ENCODE assay signal across 9 mouse cellular contexts in the genomic region with DNA sequence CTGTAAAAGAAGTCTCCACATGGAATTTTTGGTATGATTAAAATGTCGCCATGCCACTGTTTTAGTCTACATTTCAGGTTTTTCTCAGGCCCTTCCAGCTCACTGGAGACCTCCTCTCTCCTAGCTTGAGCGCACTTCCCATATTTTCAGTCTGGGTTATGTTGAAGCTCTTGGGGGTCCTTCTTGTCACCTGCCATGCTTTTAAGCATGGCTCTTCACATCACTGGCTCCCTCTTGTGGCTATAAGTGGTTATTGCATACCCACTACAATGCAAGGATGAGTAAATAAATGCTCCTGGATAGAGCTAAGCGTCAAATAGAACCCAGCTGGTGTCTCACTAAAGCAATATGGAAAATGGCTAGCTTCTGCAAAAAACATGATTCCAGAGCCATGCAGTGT.
DNase-seq lines count a peak whose midpoint lies in the region; ATAC-seq and TF ChIP-seq lines count a peak whose summit lies in the region.
"Had no signal": no experiment of that assay in that cellular context is flagged by ENCODE, and none has a peak within 500 bp of the region (broad histone marks: within the 10 kb centered on the region; RNA-seq: fewer than 3 reads in every experiment).

No protein-coding gene starts in this region.

- no peak overlapping the region for H3K4me3 ChIP-seq in kidney, adult 2 months (ENCODE audit: insufficient read depth, low read depth, low read length)
- H3K4me3 ChIP-seq in kidney, embryonic 16.5 days (ENCODE audit: low read length): no peak overlapping the region
- no peak overlapping the region for H3K4me3 ChIP-seq in hindbrain, embryonic 16.5 days (ENCODE audit: low read length)
- H3K4me3 ChIP-seq in midbrain, embryonic 12.5 days: no peak overlapping the region

- TF ChIP-seq CTCF in kidney, adult 2 months (conservative IDR thresholded peaks at IDR 0.05; ENCODE audit: insufficient read depth, insufficient read length, low read depth, low read length): peak; percentile 46

- no peaks in the 10 kb centered on the region; the same call in 1 of the 2 replicates for H3K4me1 ChIP-seq in kidney, adult 2 months (ENCODE audit: control insufficient read depth, insufficient read depth, low read length)
- peaks cover 11% of the 10 kb centered on the region; the same call in 1 of the 2 replicates for H3K4me1 ChIP-seq in kidney, embryonic 16.5 days (ENCODE audit: insufficient read depth, low read length)
- H3K4me1 ChIP-seq in hindbrain, embryonic 16.5 days (ENCODE audit: control insufficient read depth, insufficient read depth, low read depth, low read length): no peaks in the 10 kb centered on the region
- H3K4me1 ChIP-seq in midbrain, embryonic 12.5 days: no peaks in the 10 kb centered on the region

- no peak overlapping the region for H3K27ac ChIP-seq in kidney, adult 2 months (ENCODE audit: insufficient read depth, low read depth, low read length)
- H3K27ac ChIP-seq in kidney, embryonic 16.5 days (ENCODE audit: low read length): no peak overlapping the region
- H3K27ac ChIP-seq in hindbrain, embryonic 16.5 days (ENCODE audit: low read depth, low read length): no peak overlapping the region
- no peak overlapping the region for H3K27ac ChIP-seq in midbrain, embryonic 12.5 days (replicated peaks)
- H3K27ac ChIP-seq: limb, embryonic 12.5 days had no signal

- H3K27me3 ChIP-seq in kidney, adult 2 months (replicated peaks; ENCODE audit: control insufficient read depth, insufficient read depth, low read length): no peaks in the 10 kb centered on the region
- no peaks in the 10 kb centered on the region for H3K27me3 ChIP-seq in kidney, embryonic 16.5 days (ENCODE audit: insufficient read depth, low read length)
- no peaks in the 10 kb centered on the region for H3K27me3 ChIP-seq in hindbrain, embryonic 16.5 days (replicated peaks; ENCODE audit: control insufficient read depth, insufficient read depth, low read length)
- peaks cover 8% of the 10 kb centered on the region; the same call in 1 of the 2 replicates for H3K27me3 ChIP-seq in midbrain, embryonic 12.5 days
- H3K27me3 ChIP-seq: limb, embryonic 12.5 days had no signal

- TF ChIP-seq POLR2A in kidney, adult 2 months (IDR thresholded peaks at IDR 0.05; ENCODE audit: low read depth, low read length): no peak

- H3K36me3 ChIP-seq in kidney, adult 2 months (ENCODE audit: control insufficient read depth, insufficient read depth, low read length): no peaks in the 10 kb centered on the region
- no peaks in the 10 kb centered on the region for H3K36me3 ChIP-seq in kidney, embryonic 16.5 days (ENCODE audit: insufficient read depth, low read length)
- no peaks in the 10 kb centered on the region for H3K36me3 ChIP-seq in hindbrain, embryonic 16.5 days (ENCODE audit: control insufficient read depth, insufficient read depth, low read length)
- no peaks in the 10 kb centered on the region for H3K36me3 ChIP-seq in midbrain, embryonic 12.5 days
- H3K36me3 ChIP-seq: limb, embryonic 12.5 days had no signal

- DNase-seq in kidney, adult 2 months: peak; percentile 35
- DNase-seq in ES-CJ7 (ENCODE audit: low read depth, low spot score): peak; percentile 60
- DNase-seq in c-Kit-positive CD71-negative TER-119-negative erythroid progenitor cells, embryonic 14.5 days (ENCODE audit: low read depth): peak; percentile 37
- no peak for DNase-seq in ovary, postnatal 14 days (ENCODE audit: low spot score)
- no peak for DNase-seq in urinary bladder, adult 18-20 months (ENCODE audit: low spot score in 2 of 2)

- 56% methylated on average over 3 of the region's 3 CpGs for WGBS in kidney, adult 2 months
- 72% methylated on average over 3 of the region's 3 CpGs for WGBS in kidney, embryonic 16.5 days
- 62% methylated on average over 3 of the region's 3 CpGs for WGBS in hindbrain, embryonic 16.5 days
- WGBS in midbrain, embryonic 12.5 days: 65% methylated on average over 3 of the region's 3 CpGs

- no peak for ATAC-seq in kidney, embryonic 16.5 days (ENCODE audit: low FRiP score, low TSS enrichment)
- ATAC-seq in hindbrain, embryonic 16.5 days: peak; percentile 53
- peak; percentile 43 for ATAC-seq in midbrain, embryonic 12.5 days (ENCODE audit: low FRiP score, low read depth)

- H3K9me3 ChIP-seq in kidney, embryonic 16.5 days (ENCODE audit: low read length): 0 out of 2 replicates have a peak, but pooled peaks cover 4% of the 10 kb centered on the region
- H3K9me3 ChIP-seq in hindbrain, embryonic 16.5 days (ENCODE audit: control insufficient read depth, low read length): no peaks in the 10 kb centered on the region
- no peaks in the 10 kb centered on the region for H3K9me3 ChIP-seq in midbrain, embryonic 12.5 days
- H3K9me3 ChIP-seq: limb, embryonic 12.5 days had no signal

- no peak overlapping the region for H3K9ac ChIP-seq in kidney, embryonic 16.5 days (replicated peaks; ENCODE audit: low read length)
- H3K9ac ChIP-seq in hindbrain, embryonic 16.5 days (ENCODE audit: low read depth, low read length): no peak overlapping the region
- no peak overlapping the region for H3K9ac ChIP-seq in midbrain, embryonic 12.5 days (replicated peaks)
- H3K9ac ChIP-seq: limb, embryonic 12.5 days had no signal

- no peak overlapping the region for H3K4me2 ChIP-seq in kidney, embryonic 16.5 days (replicated peaks; ENCODE audit: low read depth, low read length)
- no peak overlapping the region for H3K4me2 ChIP-seq in hindbrain, embryonic 16.5 days (ENCODE audit: low read length)
- H3K4me2 ChIP-seq in midbrain, embryonic 12.5 days (replicated peaks): no peak overlapping the region

Comparison
In these comparisons a context has a peak if more than half of its experiments do, and no peak if none do; other contexts are left out.
1. DNase-seq: peak in kidney, adult 2 months (single experiment), ES-CJ7 (single experiment) and c-Kit-positive CD71-negative TER-119-negative erythroid progenitor cells, embryonic 14.5 days (single experiment); none in ovary, postnatal 14 days (single experiment) and urinary bladder, adult 18-20 months (0 of 2).